In genomic region chr1:144775331-144775730, GRCm38 (mm10) we compare ENCODE assay signal across 16 mouse cellular contexts. TPM values are rescaled to one million over a fixed set of nuclear protein-coding genes. Genes with fewer than 3 reads are reported as not detected.
DNase-seq lines count a peak whose midpoint lies in the region; ATAC-seq and TF ChIP-seq lines count a peak whose summit lies in the region.
"Had no signal": no experiment of that assay in that cellular context is flagged by ENCODE, and none has a peak within 500 bp of the region (broad histone marks: within the 10 kb centered on the region; RNA-seq: fewer than 3 reads in every experiment).

Gene Rgs18, minus strand, starts transcription at chr1:144775435.

- no peak within 1 kb of the TSS for H3K27ac ChIP-seq in liver, adult 2 months (replicated peaks; ENCODE audit: insufficient read depth, low read depth, low read length)
- H3K27ac ChIP-seq in intestine, embryonic 16.5 days (ENCODE audit: low read length), result no peak within 1 kb of the TSS
- H3K27ac ChIP-seq: intestine, embryonic 15.5 days had no signal

- H3K4me1 ChIP-seq in lung, adult 2 months (ENCODE audit: control insufficient read depth, insufficient read depth, low read length), result no peaks in the 10 kb centered on the region
- H3K4me1 ChIP-seq in liver, adult 2 months (ENCODE audit: control insufficient read depth, insufficient read depth, low read length), result no peaks in the 10 kb centered on the region
- no peaks in the 10 kb centered on the region for H3K4me1 ChIP-seq in intestine, embryonic 16.5 days (ENCODE audit: control insufficient read depth, insufficient read depth, low read length)
- H3K4me1 ChIP-seq: intestine, embryonic 15.5 days had no signal

- DNase-seq in lung, postnatal 25 days (ENCODE audit: low spot score), result peak; percentile 51
- no peak for DNase-seq in lung, adult 2 months
- DNase-seq in T-cell, adult 2 months (ENCODE audit: low spot score), result peak; percentile 9
- DNase-seq in liver, adult 2 months (ENCODE audit: extremely low read depth, low read depth, low spot score), result peak; percentile 1
- DNase-seq in adipocyte (ENCODE audit: low spot score), result no peak
- no peak for DNase-seq in right cerebral cortex, adult 2 months (ENCODE audit: low spot score in 2 of 2)
- DNase-seq: adrenal gland, postnatal 14 days; cerebellum, postnatal 25 days; layer of hippocampus, adult 9-11 months; lung, embryonic 14.5 days; right cerebral cortex, postnatal 14 days; thymus, adult 18-20 months had no signal

- ATAC-seq in monocyte, adult 5-6 weeks (replicated peaks; ENCODE audit: insufficient number of reproducible peaks, low FRiP score, low TSS enrichment, poor library complexity, severe bottlenecking), result peak; percentile 99
- no peak for ATAC-seq in intestine, embryonic 16.5 days
- ATAC-seq: intestine, embryonic 15.5 days had no signal

- TF ChIP-seq CTCF in lung, adult 2 months (IDR thresholded peaks at IDR 0.05; ENCODE audit: insufficient read depth, low read length), result no peak
- no peak for TF ChIP-seq CTCF in liver, adult 2 months (IDR thresholded peaks at IDR 0.05; ENCODE audit: low read depth, low read length)

- H3K36me3 ChIP-seq in liver, adult 2 months (ENCODE audit: control insufficient read depth, insufficient read depth, low read length), result no peaks in the 10 kb centered on the region
- no peaks in the 10 kb centered on the region for H3K36me3 ChIP-seq in intestine, embryonic 16.5 days (ENCODE audit: control insufficient read depth, insufficient read depth, low read length)
- H3K36me3 ChIP-seq: intestine, embryonic 15.5 days had no signal

- WGBS in lung, adult 2 months, result 76% methylated on average over 5 of the region's 5 CpGs
- 79% methylated on average over 5 of the region's 5 CpGs for WGBS in liver, adult 2 months
- 80% methylated on average over 5 of the region's 5 CpGs for WGBS in intestine, embryonic 16.5 days

- H3K4me2 ChIP-seq in intestine, embryonic 16.5 days (ENCODE audit: low read depth, low read length), result no peak within 1 kb of the TSS
- H3K4me2 ChIP-seq: intestine, embryonic 15.5 days; lung, embryonic 14.5 days had no signal

- H3K4me3 ChIP-seq in lung, adult 2 months (replicated peaks; ENCODE audit: extremely low read depth, low read depth, low read length), result no peak within 1 kb of the TSS
- no peak within 1 kb of the TSS for H3K4me3 ChIP-seq in liver, adult 2 months (ENCODE audit: insufficient read depth, low read depth, low read length)
- no peak within 1 kb of the TSS for H3K4me3 ChIP-seq in intestine, embryonic 16.5 days (ENCODE audit: low read length)
- H3K4me3 ChIP-seq: erythroblast, embryonic 14.5 days; intestine, embryonic 15.5 days had no signal

- H3K27me3 ChIP-seq in liver, adult 2 months (ENCODE audit: control insufficient read depth, insufficient read depth, low read length), result no peaks in the 10 kb centered on the region
- no peaks in the 10 kb centered on the region for H3K27me3 ChIP-seq in intestine, embryonic 16.5 days (replicated peaks; ENCODE audit: control insufficient read depth, insufficient read depth, low read length)
- H3K27me3 ChIP-seq: intestine, embryonic 15.5 days had no signal

- H3K9ac ChIP-seq in liver, adult 2 months (ENCODE audit: low read depth, low read length), result no peak within 1 kb of the TSS
- no peak within 1 kb of the TSS for H3K9ac ChIP-seq in intestine, embryonic 16.5 days (ENCODE audit: low read depth, low read length)
- H3K9ac ChIP-seq: intestine, embryonic 15.5 days; lung, embryonic 14.5 days had no signal

- no peaks in the 10 kb centered on the region for H3K79me2 ChIP-seq in liver, adult 2 months (ENCODE audit: control insufficient read depth, insufficient read depth, low read length)

- TF ChIP-seq POLR2A in lung, adult 2 months (IDR thresholded peaks at IDR 0.05; ENCODE audit: borderline replicate concordance, extremely low read depth, low read depth, low read length), result no peak
- TF ChIP-seq POLR2A in liver, adult 2 months (IDR thresholded peaks at IDR 0.05; ENCODE audit: extremely low read depth, insufficient read depth, low read length), result no peak

- H3K9me3 ChIP-seq in intestine, embryonic 16.5 days (ENCODE audit: control insufficient read depth, low read length), result no peaks in the 10 kb centered on the region
- H3K9me3 ChIP-seq: intestine, embryonic 15.5 days had no signal

RNA-seq across cellular contexts. Expression of gene Rgs18, which starts in this region (rescaled TPM):
- 0.28 and 0.72 TPM in 2 replicates for polyA plus RNA-seq in lung, adult 2 months (2012; rRNA removed)
- 0.13 and 0.18 TPM in 2 replicates for total RNA-seq in liver, adult 2 months (2014; rRNA removed)
- not detected in 2 replicates for polyA plus RNA-seq in liver, adult 2 months (2012; rRNA removed)
- total RNA-seq in monocyte, adult 5-6 weeks (2017), result 38.2 to 48.3 TPM (median 46.5 TPM) in 3 replicates
- polyA plus RNA-seq in intestine, embryonic 16.5 days (2015; fragmentation: Nextera tagmentation; extraction: Ambion mirVana), result 0.82 and 0.83 TPM in 2 replicates
- polyA plus RNA-seq: erythroblast, embryonic 14.5 days had no signal

Comparison
In these comparisons a context has a peak if more than half of its experiments do, and no peak if none do; other contexts are left out.
1. RNA of gene Rgs18 (total RNA-seq): 38.2 to 48.3 TPM in monocyte, adult 5-6 weeks; 0.13 to 0.18 TPM in liver, adult 2 months; every median in the first group is over 10 times any median in the second.
2. DNase-seq: peak in lung, postnatal 25 days (single experiment) and T-cell, adult 2 months (single experiment); none in lung, adult 2 months (single experiment), adipocyte (single experiment) and right cerebral cortex, adult 2 months (0 of 2).
3. Peak in DNase-seq in liver, adult 2 months; RNA of the gene not detected or under 1 TPM.